Mouse (Mus musculus): ENCODE data around the gene Adcy2.

Adcy2 gene

GRCm38 (mm10) chr13:68572247-68572646 is 427.1 kb downstream of the Adcy2 start:
- in situ Hi-C loops (cut with MboI, MseI) = loop anchor here (10.0 to 25.0 kb wide), 2 partner anchors 710 to 1043 kb away; partner anchors contain the start of genes BC048507 and Srd5a1

All from T-helper 2 cell (primary cell).